Comparison of ENCODE assay signal across 15 mouse cellular contexts in the genomic region with DNA sequence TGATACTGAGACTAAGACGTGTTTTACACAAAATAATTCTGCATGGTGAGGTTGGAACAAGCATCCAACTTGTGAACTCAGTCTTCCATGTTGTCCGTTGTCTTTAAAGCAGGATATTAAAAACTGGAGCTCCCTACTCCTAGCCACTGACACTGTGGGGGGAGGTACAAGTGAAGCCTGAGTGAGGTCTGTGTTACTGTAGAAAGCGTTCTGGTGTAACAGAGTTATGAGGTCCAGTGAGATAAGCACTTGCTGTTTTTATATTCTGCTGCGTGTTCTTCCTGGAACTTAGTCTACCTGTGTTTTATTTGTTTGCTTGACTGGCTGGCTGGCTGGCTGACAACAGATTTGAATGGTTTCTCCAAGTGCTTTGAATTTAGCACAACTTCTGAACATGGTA. TPM values are rescaled to one million over a fixed set of nuclear protein-coding genes. Genes with fewer than 3 reads are reported as not detected.
DNase-seq lines count a peak whose midpoint lies in the region; ATAC-seq and TF ChIP-seq lines count a peak whose summit lies in the region.
"Had no signal": no experiment of that assay in that cellular context is flagged by ENCODE, and none has a peak within 500 bp of the region (broad histone marks: within the 10 kb centered on the region; RNA-seq: fewer than 3 reads in every experiment).

No protein-coding gene starts in this region.

- intact Hi-C loops in left cerebral cortex, adult 2 months (cut with DNase I), result no loop called here

- ATAC-seq in heart, postnatal 0 days (ENCODE audit: insufficient read depth, low read depth), result no peak
- ATAC-seq in lung, postnatal 0 days, result no peak
- ATAC-seq in liver, embryonic 14.5 days (ENCODE audit: insufficient read depth), result peak; percentile 66
- ATAC-seq: forebrain, embryonic 15.5 days had no signal

- H3K27ac ChIP-seq in heart, postnatal 0 days (ENCODE audit: low read depth), result peak overlapping the region; percentile 64
- H3K27ac ChIP-seq in lung, postnatal 0 days (ENCODE audit: low read length), result no peak overlapping the region
- peak overlapping the region; percentile 18 for H3K27ac ChIP-seq in liver, embryonic 14.5 days
- no peak overlapping the region for H3K27ac ChIP-seq in left cerebral cortex, adult 2 months
- H3K27ac ChIP-seq: embryonic facial prominence, embryonic 12.5 days; forebrain, embryonic 15.5 days; hindbrain, embryonic 10.5 days had no signal

- H3K36me3 ChIP-seq in heart, postnatal 0 days (replicated peaks; ENCODE audit: control insufficient read depth, insufficient read depth, low read length), result no peaks in the 10 kb centered on the region
- no peaks in the 10 kb centered on the region for H3K36me3 ChIP-seq in lung, postnatal 0 days (ENCODE audit: insufficient read depth, low read length)
- no peaks in the 10 kb centered on the region; the same call in 1 of the 2 replicates for H3K36me3 ChIP-seq in liver, embryonic 14.5 days (replicated peaks; ENCODE audit: control insufficient read depth, insufficient read depth, low read depth)
- H3K36me3 ChIP-seq: embryonic facial prominence, embryonic 12.5 days; forebrain, embryonic 15.5 days had no signal

- WGBS in heart, postnatal 0 days, result 28% methylated on average over 4 of the region's 4 CpGs
- WGBS in lung, postnatal 0 days, result 49% methylated on average over 4 of the region's 4 CpGs
- WGBS in liver, embryonic 14.5 days (ENCODE audit: insufficient replicate concordance), result 39% methylated on average over 4 of the region's 4 CpGs

- no peak overlapping the region for H3K4me3 ChIP-seq in heart, postnatal 0 days (ENCODE audit: low read depth, low read length)
- H3K4me3 ChIP-seq in lung, postnatal 0 days (ENCODE audit: low read depth, low read length), result no peak overlapping the region
- no peak overlapping the region for H3K4me3 ChIP-seq in liver, embryonic 14.5 days (ENCODE audit: insufficient read depth in 1 of 2, low read depth in 2 of 2, low read length in 2 of 2)
- no peak overlapping the region for H3K4me3 ChIP-seq in left cerebral cortex, adult 2 months
- H3K4me3 ChIP-seq: embryonic facial prominence, embryonic 12.5 days; forebrain, embryonic 15.5 days; hindbrain, embryonic 10.5 days had no signal

- H3K27me3 ChIP-seq in heart, postnatal 0 days (ENCODE audit: control insufficient read depth, insufficient read depth, low read length), result no peaks in the 10 kb centered on the region
- no peaks in the 10 kb centered on the region for H3K27me3 ChIP-seq in lung, postnatal 0 days (replicated peaks; ENCODE audit: insufficient read depth, low read length)
- no peaks in the 10 kb centered on the region for H3K27me3 ChIP-seq in liver, embryonic 14.5 days (ENCODE audit: control insufficient read depth, insufficient read depth, low read length)
- H3K27me3 ChIP-seq: embryonic facial prominence, embryonic 12.5 days; forebrain, embryonic 15.5 days had no signal

- no peaks in the 10 kb centered on the region for H3K9me3 ChIP-seq in heart, postnatal 0 days (replicated peaks; ENCODE audit: control insufficient read depth, low read length)
- H3K9me3 ChIP-seq in lung, postnatal 0 days (ENCODE audit: low read length), result no peaks in the 10 kb centered on the region
- H3K9me3 ChIP-seq in liver, embryonic 14.5 days (ENCODE audit: control insufficient read depth, low read length), result no peaks in the 10 kb centered on the region
- H3K9me3 ChIP-seq: embryonic facial prominence, embryonic 12.5 days; forebrain, embryonic 15.5 days; hindbrain, embryonic 10.5 days had no signal

- H3K9ac ChIP-seq in heart, postnatal 0 days (replicated peaks; ENCODE audit: low read depth, low read length), result no peak overlapping the region
- H3K9ac ChIP-seq in lung, postnatal 0 days (replicated peaks; ENCODE audit: low read depth), result no peak overlapping the region
- peak overlapping the region; percentile 23 for H3K9ac ChIP-seq in liver, embryonic 14.5 days (replicated peaks)
- H3K9ac ChIP-seq: embryonic facial prominence, embryonic 12.5 days; forebrain, embryonic 15.5 days had no signal

- peak overlapping the region; percentile 29; the same call in 1 of the 2 replicates for H3K4me2 ChIP-seq in heart, postnatal 0 days (ENCODE audit: low read depth, low read length)
- H3K4me2 ChIP-seq in lung, postnatal 0 days (replicated peaks; ENCODE audit: low read depth, low read length), result no peak overlapping the region
- peak overlapping the region; percentile 29 for H3K4me2 ChIP-seq in liver, embryonic 14.5 days (ENCODE audit: low read depth)
- H3K4me2 ChIP-seq: embryonic facial prominence, embryonic 12.5 days; forebrain, embryonic 15.5 days had no signal

- DNase-seq in heart, postnatal 0 days (ENCODE audit: low spot score), result no peak
- DNase-seq in heart, adult 11 months, result no peak
- DNase-seq in lung, postnatal 0 days (ENCODE audit: low spot score), result peak; percentile 20
- no peak for DNase-seq in lung, postnatal 4 days
- DNase-seq in liver, embryonic 14.5 days (ENCODE audit: low read depth in 3 of 3, low spot score in 3 of 3), result no peak
- no peak for DNase-seq in cerebellum, adult 11 months
- no peak for DNase-seq in left cerebral cortex, adult 2 months (ENCODE audit: extremely low spot score in 1 of 2, low spot score in 2 of 2)
- DNase-seq: adrenal gland, postnatal 36 days; cerebellum, adult 8-10 months; gastrocnemius, postnatal 36 days; left cerebral cortex, postnatal 4 days; lung, adult 2 months had no signal

- TF ChIP-seq CTCF in heart, postnatal 0 days (IDR thresholded peaks at IDR 0.05; ENCODE audit: low read depth), result no peak
- no peak for TF ChIP-seq CTCF in lung, postnatal 0 days (IDR thresholded peaks at IDR 0.05)
- TF ChIP-seq CTCF in liver, embryonic 14.5 days (IDR thresholded peaks at IDR 0.05; ENCODE audit: low read depth), result no peak
- TF ChIP-seq CTCF in left cerebral cortex, adult 2 months (IDR thresholded peaks at IDR 0.05), result no peak

- TF ChIP-seq EP300 in heart, postnatal 0 days (IDR thresholded peaks at IDR 0.05; ENCODE audit: low read depth), result no peak
- TF ChIP-seq EP300 in lung, postnatal 0 days (IDR thresholded peaks at IDR 0.05), result no peak
- TF ChIP-seq EP300 in liver, embryonic 14.5 days (IDR thresholded peaks at IDR 0.05; ENCODE audit: low read depth), result peak; percentile 43

- peaks cover 25% of the 10 kb centered on the region; the same call in 1 of the 2 replicates for H3K4me1 ChIP-seq in heart, postnatal 0 days (ENCODE audit: control insufficient read depth, insufficient read depth)
- H3K4me1 ChIP-seq in lung, postnatal 0 days (ENCODE audit: insufficient read depth, low read depth, low read length), result no peaks in the 10 kb centered on the region
- H3K4me1 ChIP-seq in liver, embryonic 14.5 days (replicated peaks; ENCODE audit: control insufficient read depth in 2 of 2, insufficient read depth in 2 of 2, low read length in 1 of 2), result peaks cover 50 to 56% of the 10 kb centered on the region in 2 experiments
- H3K4me1 ChIP-seq: embryonic facial prominence, embryonic 12.5 days had no signal

RNA-seq across cellular contexts. Expression of a gene that starts 13.8 kb away (rescaled TPM):
- total RNA-seq in heart, postnatal 0 days (2014; rRNA removed; ENCODE audit: low replicate concordance), result 15.9 and 17.8 TPM in 2 replicates
- polyA plus RNA-seq in heart, postnatal 0 days (2015; fragmentation: Nextera tagmentation; extraction: Ambion mirVana), result 35.0 and 35.1 TPM in 2 replicates
- 57.2 and 61.1 TPM in 2 replicates for polyA plus RNA-seq in lung, postnatal 0 days (2015; fragmentation: Nextera tagmentation; extraction: Ambion mirVana)
- polyA plus RNA-seq in liver, embryonic 14.5 days (2012; rRNA removed), result 17.3 and 22.4 TPM in 2 replicates
- polyA plus RNA-seq in liver, embryonic 14.5 days (2014; fragmentation: Nextera tagmentation; extraction: Ambion mirVana), result 36.6 and 41.3 TPM in 2 replicates
- total RNA-seq in left cerebral cortex, adult 2 months (2021), result 10 to 100 TPM; 11.8 to 12.9 TPM

RNA-seq across cellular contexts. Expression of a gene that starts 14.0 kb away (rescaled TPM):
- total RNA-seq in heart, postnatal 0 days (2014; rRNA removed; ENCODE audit: low replicate concordance), result 18.7 and 34.3 TPM in 2 replicates
- polyA plus RNA-seq in heart, postnatal 0 days (2015; fragmentation: Nextera tagmentation; extraction: Ambion mirVana), result 11.1 and 11.8 TPM in 2 replicates
- 23.2 and 23.6 TPM in 2 replicates for polyA plus RNA-seq in lung, postnatal 0 days (2015; fragmentation: Nextera tagmentation; extraction: Ambion mirVana)
- 7.4 and 9.6 TPM in 2 replicates for polyA plus RNA-seq in liver, embryonic 14.5 days (2012; rRNA removed)
- 9.7 and 11.2 TPM in 2 replicates for polyA plus RNA-seq in liver, embryonic 14.5 days (2014; fragmentation: Nextera tagmentation; extraction: Ambion mirVana)
- total RNA-seq in left cerebral cortex, adult 2 months (2021), result 10 to 100 TPM; 35.1 to 41.0 TPM

RNA-seq across cellular contexts. Expression of a gene that starts 34.1 kb away (rescaled TPM):
- total RNA-seq in heart, postnatal 0 days (2014; rRNA removed; ENCODE audit: low replicate concordance), result 30.5 and 34.3 TPM in 2 replicates
- polyA plus RNA-seq in heart, postnatal 0 days (2015; fragmentation: Nextera tagmentation; extraction: Ambion mirVana), result 72.8 and 76.9 TPM in 2 replicates
- 91.6 and 94.2 TPM in 2 replicates for polyA plus RNA-seq in lung, postnatal 0 days (2015; fragmentation: Nextera tagmentation; extraction: Ambion mirVana)
- polyA plus RNA-seq in liver, embryonic 14.5 days (2012; rRNA removed), result 24.1 and 40.2 TPM in 2 replicates
- 65.7 and 71.0 TPM in 2 replicates for polyA plus RNA-seq in liver, embryonic 14.5 days (2014; fragmentation: Nextera tagmentation; extraction: Ambion mirVana)
- 10 to 100 TPM; 42.3 to 43.4 TPM for total RNA-seq in left cerebral cortex, adult 2 months (2021)

RNA-seq across cellular contexts. Expression of a gene that starts 34.3 kb away (rescaled TPM):
- total RNA-seq in heart, postnatal 0 days (2014; rRNA removed; ENCODE audit: low replicate concordance), result 11.5 and 16.7 TPM in 2 replicates
- 7.4 and 8.1 TPM in 2 replicates for polyA plus RNA-seq in heart, postnatal 0 days (2015; fragmentation: Nextera tagmentation; extraction: Ambion mirVana)
- 9.6 and 10.0 TPM in 2 replicates for polyA plus RNA-seq in lung, postnatal 0 days (2015; fragmentation: Nextera tagmentation; extraction: Ambion mirVana)
- 8.3 and 9.8 TPM in 2 replicates for polyA plus RNA-seq in liver, embryonic 14.5 days (2012; rRNA removed)
- 9.0 and 10.3 TPM in 2 replicates for polyA plus RNA-seq in liver, embryonic 14.5 days (2014; fragmentation: Nextera tagmentation; extraction: Ambion mirVana)
- total RNA-seq in left cerebral cortex, adult 2 months (2021), result 10 to 100 TPM; 12.1 to 14.4 TPM

Comparison
In these comparisons a context has a peak if more than half of its experiments do, and no peak if none do; other contexts are left out.
1. H3K27ac ChIP-seq: peak in heart, postnatal 0 days (single experiment) and liver, embryonic 14.5 days (single experiment); none in lung, postnatal 0 days (single experiment) and left cerebral cortex, adult 2 months (single experiment).